Mouse (Mus musculus) gastrocnemius, postnatal 14 days (tissue): ENCODE data around the gene Igfbp5. TPM values are rescaled to one million over a fixed set of nuclear protein-coding genes. Genes with fewer than 3 reads are reported as not detected.

Source experiments
- DNase-seq: peaks from one replicate; pipeline ENCODE4 v3.0.0; 2021; ENCODE audit warnings: mixed read lengths
- intact Hi-C: fragments of 180-260 bp; cut with DNase I; formaldehyde crosslinking; loops from one replicate; pipeline ENCODE4 v1.15.1; 2025; ENCODE audit warnings: low total_unique reads
- long read RNA-seq, 2 experiments: library from polyadenylated mRNA; stranded (forward); transcript quantifications; one replicate each; pipeline ENCODE4 v2.0.0; 2021
- total RNA-seq, 2 experiments: library from RNA; stranded (reverse); gene quantifications; 2 replicates each; pipeline ENCODE4 v1.2.3; 2021

Gene Igfbp5
- 100 to 1,000 TPM; 254 to 324 TPM for total RNA-seq
- long read RNA-seq, experiment 1, full-length matches to known transcripts = 32 of 116 reads
- long read RNA-seq, experiment 1, partial matches to known transcripts = 0 of 116 reads
- long read RNA-seq, experiment 1, other reads (novel, unspliced or antisense) = 84 of 116 reads
- long read RNA-seq, experiment 2, full-length matches to known transcripts = 70 of 188 reads
- long read RNA-seq, experiment 2, partial matches to known transcripts = 6 of 188 reads
- long read RNA-seq, experiment 2, other reads (novel, unspliced or antisense) = 112 of 188 reads

DNA sequence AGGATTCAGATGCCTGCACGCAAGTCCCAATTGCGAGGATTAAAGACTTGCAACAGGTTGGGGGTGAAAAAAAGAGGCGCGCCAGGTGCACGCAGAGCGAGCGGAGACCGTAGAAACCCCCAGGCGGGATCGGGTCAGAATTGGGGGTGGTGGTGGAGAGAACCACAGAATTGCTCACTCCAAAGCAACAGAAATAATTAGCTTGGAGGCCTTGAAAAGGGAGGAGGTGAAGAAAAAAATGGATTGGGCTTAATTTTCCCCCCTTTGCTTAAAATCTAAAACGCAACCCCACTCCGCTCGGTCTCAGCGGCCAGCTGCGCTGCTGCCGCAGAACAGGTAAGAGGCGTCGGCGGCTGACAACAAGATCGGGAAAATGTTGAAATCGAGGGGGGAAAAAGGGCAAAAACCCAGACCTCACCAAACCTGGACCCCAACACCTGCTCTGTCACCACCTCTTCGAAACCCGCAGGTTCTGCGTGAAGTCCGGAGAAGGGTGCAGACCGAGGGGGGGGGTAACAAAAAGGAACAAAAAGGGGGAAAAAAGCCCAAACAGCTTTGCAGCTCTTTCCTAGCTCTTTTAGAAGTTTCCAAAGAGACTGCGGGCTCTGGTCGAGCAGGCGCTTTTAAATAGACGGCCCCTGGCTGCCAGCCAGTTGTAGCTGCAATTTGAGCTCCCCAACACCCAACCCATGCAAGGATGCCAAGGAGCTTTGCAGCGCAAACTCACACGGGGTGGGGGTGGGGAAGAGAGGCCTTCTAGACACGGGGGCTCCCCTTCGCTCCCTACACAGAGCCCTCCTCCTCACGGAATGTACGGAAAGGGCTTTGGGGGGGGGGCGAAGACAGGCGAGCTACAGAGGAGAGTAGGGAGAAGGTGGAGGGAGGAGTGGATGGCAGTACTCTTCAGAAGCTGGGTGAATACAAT lies at the start of gene Igfbp5:
Gene Igfbp5 (minus strand): TSS at position 598 of the 925 bp plus-strand sequence.
- DNase-seq = peak; percentile 91
- intact Hi-C loops = loop anchor here (5.0 kb wide), 2 partner anchors 398 to 743 kb away; no protein-coding TSS in a partner anchor

GRCm38 (mm10) chr1:72914815-72915214 lies 40.1 kb upstream of the Igfbp5 start:
- intact Hi-C loops = no loop called here
- no peak for DNase-seq

DNA sequence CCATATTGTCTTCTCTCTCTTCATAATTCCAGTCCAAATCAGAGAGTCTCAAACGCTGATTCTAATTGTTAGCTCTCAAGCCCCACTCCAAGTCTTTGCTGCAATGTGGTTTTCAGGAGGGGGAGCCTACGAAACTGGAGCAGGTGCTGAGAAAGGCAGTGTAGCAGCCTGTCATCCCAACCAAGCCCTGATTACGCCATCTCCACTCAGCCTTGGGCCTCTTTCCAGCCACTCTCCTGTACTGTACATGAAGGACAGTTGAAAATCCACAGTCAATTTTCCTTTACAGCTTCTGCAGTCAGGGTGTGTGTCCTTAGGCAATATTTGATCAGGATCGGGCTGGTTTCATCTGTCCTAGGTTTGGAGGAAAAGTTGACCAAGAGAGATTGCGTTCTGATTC lies 38.4 kb upstream of the Igfbp5 start:
- no peak for DNase-seq
- intact Hi-C loops = no loop called here

GRCm38 (mm10) chr1:72895821-72896220 lies 21.1 kb upstream of the Igfbp5 start:
- intact Hi-C loops = no loop called here
- DNase-seq = no peak

- DNase-seq = no peak
- intact Hi-C loops = no loop called here
Measured at GRCm38 (mm10) chr1:72887910-72888309, 13.2 kb upstream of the Igfbp5 start.

GRCm38 (mm10) chr1:72885819-72886169 lies 11.1 kb upstream of the Igfbp5 start:
- intact Hi-C loops = no loop called here
- DNase-seq = peak; percentile 73

GRCm38 (mm10) chr1:72885111-72885818 lies 10.6 kb upstream of the Igfbp5 start:
- intact Hi-C loops = no loop called here
- DNase-seq = no peak

- intact Hi-C loops = loop anchor here (5.0 kb wide), 2 partner anchors 393 to 738 kb away; no protein-coding TSS in a partner anchor
- DNase-seq = no peak
Measured at GRCm38 (mm10) chr1:72879319-72879634, 4.6 kb upstream of the Igfbp5 start.

- intact Hi-C loops = loop anchor here (5.0 kb wide), 2 partner anchors 394 to 739 kb away; no protein-coding TSS in a partner anchor
- DNase-seq = no peak
Measured at GRCm38 (mm10) chr1:72878473-72879318, 4.0 kb upstream of the Igfbp5 start.

DNA sequence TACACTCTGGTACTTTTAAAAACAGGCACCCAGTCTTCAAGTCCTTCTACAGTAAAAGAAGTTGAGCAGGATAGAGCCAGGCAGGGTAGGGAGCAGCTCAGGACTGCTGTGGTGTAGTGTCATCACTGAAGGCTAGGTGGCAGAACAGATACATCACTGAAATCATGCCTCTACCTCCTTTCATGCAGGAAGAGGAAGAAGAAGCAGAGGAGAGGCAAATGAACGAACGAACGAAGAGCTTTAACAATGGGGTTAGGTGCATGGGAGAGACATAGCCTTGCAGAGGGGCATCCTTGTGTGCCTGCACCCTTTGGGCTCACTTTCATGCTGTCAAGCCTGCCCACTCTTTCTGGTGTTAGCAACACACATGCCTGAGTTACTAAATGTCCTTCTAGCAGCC lies 3.2 kb upstream of the Igfbp5 start:
- DNase-seq = peak; percentile 53
- intact Hi-C loops = loop anchor here (5.0 kb wide), 2 partner anchors 394 to 739 kb away; no protein-coding TSS in a partner anchor

DNA sequence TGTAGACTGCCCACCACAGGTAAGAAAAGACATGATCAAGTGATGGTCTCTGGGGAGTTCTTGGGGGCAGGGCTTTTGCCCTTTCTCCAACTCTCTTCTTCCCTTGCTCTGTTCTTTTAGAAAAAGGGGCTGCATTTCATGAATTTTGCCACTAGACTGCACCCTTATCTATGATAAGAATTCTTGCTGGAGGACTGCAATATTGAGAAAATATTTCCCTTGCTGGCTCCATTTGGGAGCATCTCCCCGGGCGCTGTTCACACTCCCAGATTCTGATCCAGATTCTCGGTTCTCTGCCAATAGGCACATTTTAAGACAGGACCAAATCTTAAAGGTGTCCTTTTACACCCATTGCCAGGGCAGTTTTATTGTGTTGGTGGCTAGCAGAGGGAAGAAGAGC lies 1.4 kb upstream of the Igfbp5 start:
- intact Hi-C loops = loop anchor here (5.0 kb wide), 2 partner anchors 396 to 741 kb away; no protein-coding TSS in a partner anchor

DNA sequence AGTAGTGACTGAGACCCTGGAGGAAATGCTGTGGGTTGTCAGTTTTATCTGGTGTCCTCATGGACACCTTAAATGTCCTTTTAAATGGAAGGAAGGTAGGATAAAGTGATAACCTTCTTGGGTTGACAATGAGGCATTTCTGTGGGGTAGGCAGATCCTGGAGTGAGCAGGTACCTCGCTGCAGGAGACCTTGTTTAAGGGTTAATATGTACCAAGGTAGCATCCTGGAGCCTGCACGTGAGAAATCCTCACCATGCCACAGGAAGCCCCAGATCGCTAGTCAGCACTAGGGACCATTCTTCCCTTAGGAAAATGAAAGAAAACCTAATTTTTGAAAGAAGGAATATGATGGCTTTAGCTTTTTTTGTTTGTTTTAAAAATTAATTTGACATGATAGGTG lies 1.0 kb upstream of the Igfbp5 start:
- DNase-seq = no peak
- intact Hi-C loops = loop anchor here (5.0 kb wide), 2 partner anchors 397 to 742 kb away; no protein-coding TSS in a partner anchor

More for the DNA sequence above, 1.4 kb upstream of the Igfbp5 start:
- no peak for DNase-seq

- DNase-seq = peak; percentile 71
- intact Hi-C loops = no loop called here
Measured at GRCm38 (mm10) chr1:72873511-72874286, 985 bp downstream of the Igfbp5 start.

GRCm38 (mm10) chr1:72873078-72873477 lies 1.6 kb downstream of the Igfbp5 start:
- DNase-seq = no peak
- intact Hi-C loops = no loop called here

DNA sequence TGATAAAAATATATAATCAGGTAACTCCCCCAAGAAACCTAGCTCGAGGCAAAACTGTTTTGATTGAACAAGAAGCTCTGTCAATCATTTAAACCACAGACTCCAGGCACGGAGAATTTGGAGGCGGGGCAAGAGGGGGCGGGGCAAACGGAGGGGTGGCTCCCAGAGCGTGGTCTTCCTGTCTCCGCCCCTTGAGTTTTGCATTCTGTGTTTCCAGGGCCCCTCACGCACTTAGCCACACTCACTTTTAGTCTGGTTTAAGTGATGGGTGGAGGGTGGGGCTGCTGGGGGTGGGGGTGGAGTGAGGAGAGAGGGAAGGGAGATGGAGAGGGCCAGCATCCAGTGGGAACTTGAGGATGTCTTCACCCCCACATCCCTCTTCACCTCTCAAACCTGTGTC lies 2.2 kb downstream of the Igfbp5 start:
- peak; percentile 82 for DNase-seq
- intact Hi-C loops = no loop called here

DNA sequence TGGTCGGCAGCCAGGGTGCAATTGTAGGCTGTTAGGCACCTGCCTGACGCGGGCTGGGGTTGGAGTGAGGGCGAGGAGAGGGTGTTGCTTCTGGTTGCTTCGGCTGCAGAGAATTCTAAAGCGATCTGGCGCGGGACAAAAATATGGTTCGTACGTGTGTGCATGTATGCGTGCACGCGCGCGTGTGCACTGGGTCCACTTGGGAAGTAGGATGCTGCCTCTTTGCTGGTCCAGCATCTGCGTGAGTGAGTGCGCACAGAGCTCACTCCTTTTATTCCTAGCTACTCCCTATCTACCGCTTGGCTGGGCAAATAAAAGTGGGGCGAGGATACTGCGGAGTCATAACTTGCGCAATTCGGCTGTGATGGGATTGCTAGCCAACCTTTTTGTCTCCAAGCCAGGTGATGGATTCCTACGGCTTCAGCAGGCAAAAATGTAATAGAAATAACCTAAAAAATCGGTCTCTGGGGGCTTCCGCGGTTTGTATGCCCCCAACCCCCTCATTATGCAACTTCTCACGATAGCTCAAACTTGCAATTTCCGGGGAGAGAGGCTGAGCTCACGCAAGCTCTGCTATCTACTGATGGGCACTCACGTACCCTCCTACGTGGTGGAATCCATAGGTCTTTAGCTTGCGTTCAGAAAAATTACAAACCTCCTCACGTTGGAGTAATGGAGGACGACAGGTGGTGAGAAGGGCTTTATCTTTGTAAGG lies 2.8 kb downstream of the Igfbp5 start:
- no peak for DNase-seq
- intact Hi-C loops = no loop called here

- intact Hi-C loops = no loop called here
- DNase-seq = no peak
Measured at GRCm38 (mm10) chr1:72871337-72871696, 3.4 kb downstream of the Igfbp5 start.
